Comparison of ENCODE assay signal across 29 mouse cellular contexts in the genomic region with DNA sequence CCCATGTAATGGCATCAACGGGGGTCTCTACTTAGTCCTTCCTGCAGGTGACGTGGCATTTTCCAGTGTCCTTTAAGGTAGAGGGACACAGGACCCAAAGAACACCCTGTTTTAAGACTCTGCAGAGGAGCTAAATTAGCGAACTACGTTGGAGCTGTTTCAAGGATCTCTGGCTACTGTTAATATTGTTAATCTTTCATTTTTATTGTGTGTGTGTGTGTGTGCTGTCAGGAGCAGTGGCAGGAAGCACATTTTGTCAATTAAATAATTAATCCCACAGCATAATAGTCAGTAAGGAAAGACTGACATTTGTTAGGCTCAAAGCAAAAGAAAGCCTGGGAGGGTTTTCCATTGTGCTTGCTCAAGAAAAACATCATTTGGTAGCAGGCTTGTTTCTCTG.
DNase-seq lines count a peak whose midpoint lies in the region; ATAC-seq lines count a peak whose summit lies in the region.
"Had no signal": no experiment of that assay in that cellular context is flagged by ENCODE, and none has a peak within 500 bp of the region (broad histone marks: within the 10 kb centered on the region; RNA-seq: fewer than 3 reads in every experiment).

No protein-coding gene starts in this region.

- H3K36me3 ChIP-seq in forebrain, embryonic 13.5 days (ENCODE audit: poor library complexity, severe bottlenecking) = no peaks in the 10 kb centered on the region
- peaks cover 25% of the 10 kb centered on the region for H3K36me3 ChIP-seq in forebrain, embryonic 10.5 days (replicated peaks)
- H3K36me3 ChIP-seq in kidney, embryonic 15.5 days = no peaks in the 10 kb centered on the region
- peaks cover 8% of the 10 kb centered on the region; the same call in 1 of the 2 replicates for H3K36me3 ChIP-seq in neural tube, embryonic 13.5 days
- H3K36me3 ChIP-seq: embryonic facial prominence, embryonic 12.5 days; forebrain, embryonic 15.5 days; G1E; heart, embryonic 12.5 days; stomach, embryonic 15.5 days had no signal

- H3K27me3 ChIP-seq in forebrain, embryonic 13.5 days = no peaks in the 10 kb centered on the region
- H3K27me3 ChIP-seq in forebrain, embryonic 10.5 days (ENCODE audit: poor library complexity, severe bottlenecking) = peaks cover 3% of the 10 kb centered on the region; the same call in 1 of the 2 replicates
- H3K27me3 ChIP-seq in kidney, embryonic 15.5 days = no peaks in the 10 kb centered on the region
- no peaks in the 10 kb centered on the region for H3K27me3 ChIP-seq in neural tube, embryonic 13.5 days
- H3K27me3 ChIP-seq: embryonic facial prominence, embryonic 12.5 days; forebrain, embryonic 15.5 days; heart, embryonic 12.5 days; megakaryocyte, embryonic 14.5 days; stomach, embryonic 15.5 days had no signal

- no peak overlapping the region for H3K4me2 ChIP-seq in forebrain, embryonic 13.5 days
- H3K4me2 ChIP-seq in kidney, embryonic 15.5 days = no peak overlapping the region
- no peak overlapping the region for H3K4me2 ChIP-seq in neural tube, embryonic 13.5 days
- H3K4me2 ChIP-seq: embryonic facial prominence, embryonic 12.5 days; forebrain, embryonic 15.5 days; heart, embryonic 12.5 days; hindbrain, embryonic 14.5 days; liver, embryonic 11.5 days; midbrain, embryonic 12.5 days; stomach, embryonic 15.5 days had no signal

- 0 out of 2 replicates have a peak, but pooled peaks have one; percentile 19 for ATAC-seq in forebrain, embryonic 13.5 days
- no peak; the same call in 1 of the 2 replicates for ATAC-seq in kidney, embryonic 15.5 days (replicated peaks; ENCODE audit: low FRiP score)
- ATAC-seq in neural tube, embryonic 13.5 days (ENCODE audit: low read depth) = peak; percentile 41; the same call in 1 of the 2 replicates
- ATAC-seq: forebrain, embryonic 15.5 days; intestine, postnatal 0 days had no signal

- no peaks in the 10 kb centered on the region for H3K9me3 ChIP-seq in forebrain, embryonic 13.5 days (replicated peaks)
- H3K9me3 ChIP-seq in forebrain, embryonic 10.5 days = no peaks in the 10 kb centered on the region
- H3K9me3 ChIP-seq in kidney, embryonic 15.5 days (replicated peaks) = no peaks in the 10 kb centered on the region
- H3K9me3 ChIP-seq in neural tube, embryonic 13.5 days = no peaks in the 10 kb centered on the region
- H3K9me3 ChIP-seq: embryonic facial prominence, embryonic 12.5 days; forebrain, embryonic 15.5 days; heart, embryonic 12.5 days; midbrain, embryonic 12.5 days; stomach, embryonic 15.5 days had no signal

- H3K9ac ChIP-seq in forebrain, embryonic 13.5 days = no peak overlapping the region
- H3K9ac ChIP-seq in kidney, embryonic 15.5 days = no peak overlapping the region
- no peak overlapping the region for H3K9ac ChIP-seq in neural tube, embryonic 13.5 days
- H3K9ac ChIP-seq: embryonic facial prominence, embryonic 12.5 days; forebrain, embryonic 15.5 days; heart, embryonic 12.5 days; hindbrain, embryonic 14.5 days; midbrain, embryonic 12.5 days; stomach, embryonic 15.5 days had no signal

- H3K4me1 ChIP-seq in forebrain, embryonic 13.5 days = peaks cover 16% of the 10 kb centered on the region
- peaks cover 28% of the 10 kb centered on the region for H3K4me1 ChIP-seq in forebrain, embryonic 10.5 days
- peaks cover 12% of the 10 kb centered on the region; the same call in 1 of the 2 replicates for H3K4me1 ChIP-seq in kidney, embryonic 15.5 days
- peaks cover 12% of the 10 kb centered on the region; the same call in 1 of the 2 replicates for H3K4me1 ChIP-seq in neural tube, embryonic 13.5 days (replicated peaks)
- H3K4me1 ChIP-seq: megakaryocyte, embryonic 14.5 days; midbrain, embryonic 12.5 days; stomach, embryonic 15.5 days had no signal

- no peak for DNase-seq in forebrain, embryonic 10.5 days (ENCODE audit: extremely low spot score, low spot score)
- peak; percentile 69 for DNase-seq in kidney, adult 9 months
- DNase-seq in neural tube, embryonic 10.5 days (ENCODE audit: extremely low spot score, low spot score) = no peak
- DNase-seq in right cerebral cortex, postnatal 10 days (ENCODE audit: low spot score in 2 of 2) = no peak
- DNase-seq: adrenal gland, postnatal 10 days; cerebellum, adult 11 months; cerebellum, adult 9-10 months; cerebellum, postnatal 36 days; gastrocnemius, adult 2 months; gastrocnemius, postnatal 36 days; heart, adult 2 months; layer of hippocampus, adult 9-11 months; lung, postnatal 4 days; right cerebral cortex, postnatal 14 days; thymus, postnatal 25 days had no signal

- H3K4me3 ChIP-seq in forebrain, embryonic 13.5 days = no peak overlapping the region
- H3K4me3 ChIP-seq in forebrain, embryonic 10.5 days = no peak overlapping the region
- no peak overlapping the region for H3K4me3 ChIP-seq in kidney, embryonic 15.5 days (replicated peaks)
- H3K4me3 ChIP-seq in neural tube, embryonic 13.5 days = no peak overlapping the region
- H3K4me3 ChIP-seq: embryonic facial prominence, embryonic 12.5 days; forebrain, embryonic 15.5 days; gastrocnemius, adult 2 months; heart, adult 2 months; heart, embryonic 12.5 days; megakaryocyte, embryonic 14.5 days; midbrain, embryonic 12.5 days; myocyte; stomach, embryonic 15.5 days had no signal

- H3K27ac ChIP-seq in forebrain, embryonic 13.5 days = no peak overlapping the region
- H3K27ac ChIP-seq in forebrain, embryonic 10.5 days = no peak overlapping the region
- H3K27ac ChIP-seq in kidney, embryonic 15.5 days = no peak overlapping the region
- 0 out of 2 replicates have a peak overlapping the region, but pooled peaks have one; percentile 46 for H3K27ac ChIP-seq in neural tube, embryonic 13.5 days (replicated peaks)
- H3K27ac ChIP-seq: embryonic facial prominence, embryonic 12.5 days; forebrain, embryonic 15.5 days; gastrocnemius, adult 2 months; heart, adult 2 months; hindbrain, embryonic 14.5 days; midbrain, embryonic 12.5 days; stomach, embryonic 15.5 days had no signal

- WGBS in forebrain, embryonic 13.5 days = 35% methylated on average over 4 of the region's 4 CpGs
- 81% methylated on average over 4 of the region's 4 CpGs for WGBS in forebrain, embryonic 10.5 days
- WGBS in kidney, embryonic 15.5 days = 56% methylated on average over 4 of the region's 4 CpGs
- WGBS in neural tube, embryonic 13.5 days = 66% methylated on average over 4 of the region's 4 CpGs
